Mouse (Mus musculus): ENCODE measurements around the gene 2610528A11Rik.
A peak's percentile ranks its signal among the peaks of the same experiment; 100 is the strongest.
"Not testable (repeated sequence)": the region's sequence is repeated elsewhere in the genome, so short reads cannot be mapped to it uniquely, and the experiment has no call there.

2610528A11Rik gene

DNA sequence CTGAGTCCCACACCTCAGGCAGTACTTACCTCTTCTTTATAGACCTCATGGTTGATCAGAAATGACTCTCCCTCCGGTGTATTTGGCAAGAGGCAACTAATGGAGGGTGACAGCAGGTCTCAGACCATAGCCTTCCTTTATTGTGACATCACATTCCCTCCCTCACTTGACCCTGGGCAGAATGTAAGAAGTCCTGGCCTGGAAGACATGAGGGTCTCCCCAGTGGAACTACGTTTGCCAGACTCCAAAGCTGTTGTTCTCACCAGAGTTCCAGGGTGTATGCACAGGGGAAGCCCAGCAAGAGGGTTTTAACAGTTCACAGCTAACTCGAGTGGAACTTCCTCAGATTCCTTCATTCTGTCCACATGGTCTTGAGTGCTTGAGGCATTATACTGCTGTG is at the start of gene 2610528A11Rik:
2610528A11Rik (minus strand) TSS at position 101 of the 400 bp plus-strand sequence.
- no peak for DNase-seq (ENCODE audit: low read depth)

DNA sequence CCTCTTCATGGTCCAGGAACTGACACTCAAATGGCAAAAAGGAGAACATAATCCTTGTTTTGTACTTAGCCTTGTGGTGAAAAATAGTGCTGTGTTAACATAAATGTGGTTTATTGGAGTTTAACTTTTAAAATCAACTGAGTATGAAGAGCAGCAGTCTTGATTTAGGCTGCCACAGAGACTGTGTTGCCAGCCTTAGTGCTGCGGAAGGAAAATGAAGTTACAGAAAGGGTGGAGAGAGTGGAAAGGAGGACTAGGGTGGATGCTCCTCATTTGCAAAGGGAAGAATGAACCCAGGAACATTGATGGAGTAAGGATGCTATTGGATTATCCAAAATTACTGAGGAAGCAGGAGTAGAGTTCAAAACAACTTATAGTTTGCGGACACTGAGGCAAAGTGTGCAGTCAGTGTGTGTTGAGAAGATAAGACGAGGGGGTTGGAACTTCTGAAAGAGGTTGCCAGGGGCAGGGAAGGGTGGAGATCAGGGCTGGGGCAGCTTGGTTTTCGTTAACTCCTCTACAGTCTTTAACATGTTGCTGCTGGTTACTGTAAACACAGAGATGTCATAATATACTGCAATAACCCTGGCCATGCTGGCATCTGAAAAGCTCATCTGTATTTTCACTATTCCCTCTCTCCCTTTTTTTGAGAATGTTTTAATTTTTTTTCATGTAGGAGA is 49.6 kb upstream of the 2610528A11Rik start:
- DNase-seq (ENCODE audit: low read depth) = peak; percentile 62

DNA sequence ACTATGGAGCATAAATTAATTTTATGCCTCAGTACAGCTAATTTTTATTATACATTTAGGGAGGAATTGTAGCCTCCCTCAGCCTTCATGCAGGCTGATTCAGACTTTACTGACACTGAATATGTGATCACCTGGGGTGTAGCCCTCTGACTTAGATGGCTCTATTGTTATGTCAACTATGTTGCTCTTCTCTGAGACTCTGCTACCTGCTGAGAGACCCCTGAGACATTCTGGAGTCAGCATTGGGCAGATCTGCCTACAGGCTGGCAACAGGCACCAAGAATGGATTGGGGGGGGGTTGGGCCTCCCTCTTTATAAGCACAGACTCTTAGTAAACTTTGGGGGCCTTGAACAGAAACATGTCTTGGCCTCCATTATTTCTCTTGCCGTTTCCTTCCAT is 40.6 kb upstream of the 2610528A11Rik start:
- DNase-seq (ENCODE audit: low read depth) = no peak

DNA sequence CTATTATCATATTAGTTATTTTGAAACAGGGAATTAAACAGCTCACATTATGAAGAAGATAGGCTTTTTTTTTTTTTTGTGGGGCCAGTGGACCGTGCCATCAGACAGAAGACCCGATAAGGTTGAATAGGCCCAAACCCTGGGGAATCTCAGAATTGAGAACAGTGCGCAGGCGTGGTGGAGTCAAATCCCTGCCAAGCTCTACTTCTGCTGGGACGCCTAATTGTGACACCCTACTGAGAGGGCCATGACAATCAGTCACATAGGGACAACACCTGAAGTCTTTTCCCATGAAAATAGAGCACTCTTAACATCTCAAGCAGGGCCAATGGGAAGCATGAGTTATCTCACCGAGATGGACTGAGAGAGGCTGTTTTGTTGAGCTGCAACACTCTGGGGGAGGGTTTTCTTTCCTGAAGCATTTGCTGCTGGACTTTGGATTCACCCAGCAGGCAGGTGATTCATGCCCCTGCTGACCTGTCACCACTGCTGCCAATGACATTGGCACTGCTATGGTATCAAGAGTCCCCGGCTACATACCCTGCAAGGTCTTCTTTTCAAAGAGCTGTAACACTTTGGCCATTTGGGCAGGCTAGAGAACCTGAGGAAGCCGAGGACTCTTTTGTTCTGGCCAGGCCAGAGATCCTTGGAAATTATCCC is 25.4 kb upstream of the 2610528A11Rik start:
- DNase-seq (ENCODE audit: low read depth) = no peak

DNA sequence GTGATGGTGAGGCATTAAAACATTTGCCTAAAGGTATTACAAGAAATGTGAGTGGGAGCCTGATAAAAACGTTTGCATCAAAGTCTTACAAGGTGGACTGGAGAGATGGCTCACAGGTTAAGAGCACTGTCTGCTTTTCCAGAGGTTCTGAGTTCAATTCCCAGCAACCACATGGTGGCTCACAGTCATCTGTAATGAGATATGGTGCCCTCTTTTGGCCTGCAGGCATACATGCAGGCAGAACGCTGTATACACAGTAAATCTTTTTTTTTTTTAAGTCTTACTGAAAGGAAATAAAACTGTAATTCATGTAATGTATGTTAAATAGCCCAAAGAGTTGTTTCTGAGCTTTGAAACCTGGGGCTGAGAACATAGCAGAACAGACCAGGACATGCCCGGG is 23.8 kb upstream of the 2610528A11Rik start:
- DNase-seq (ENCODE audit: low read depth) = not testable (repeated sequence)

DNA sequence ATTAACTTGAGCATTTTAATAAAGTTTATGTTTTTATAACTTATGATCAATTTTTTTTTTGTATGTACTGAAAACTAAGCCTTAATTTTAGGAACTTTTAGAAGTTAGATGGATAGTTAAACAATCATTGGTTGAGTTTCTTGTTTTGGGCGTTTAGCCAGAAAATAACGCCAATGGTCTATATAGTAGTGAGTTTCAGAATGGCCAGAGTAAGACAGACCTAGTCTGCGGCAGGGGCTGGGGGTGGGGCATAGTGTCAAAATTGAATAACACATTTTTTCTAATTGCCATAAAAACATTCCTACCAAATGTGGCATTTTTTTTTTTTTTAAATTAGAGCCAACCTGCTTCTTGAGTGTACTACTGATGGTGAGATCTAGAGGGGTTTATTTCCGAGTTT is 22.3 kb upstream of the 2610528A11Rik start:
- DNase-seq (ENCODE audit: low read depth) = no peak

DNA sequence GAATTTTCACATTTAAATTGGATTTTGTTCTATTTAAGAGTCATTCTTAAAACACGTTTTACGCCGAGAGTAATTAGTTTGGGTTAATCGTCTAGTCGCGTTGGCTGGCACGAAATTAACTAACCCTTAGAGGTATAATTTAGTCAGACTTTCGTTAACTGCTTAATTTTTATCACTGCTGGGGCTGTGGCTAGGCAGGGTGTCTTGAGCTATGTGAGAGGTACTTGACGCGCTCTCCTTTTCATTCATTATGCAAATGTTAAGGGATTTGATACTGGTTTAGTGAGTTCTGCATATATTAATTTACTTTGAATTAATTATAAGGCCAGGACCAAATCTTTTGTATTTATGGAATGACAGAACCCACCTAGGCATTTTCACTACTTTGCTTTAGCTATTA is 21.8 kb upstream of the 2610528A11Rik start:
- peak; percentile 17 for DNase-seq (ENCODE audit: low read depth)

DNA sequence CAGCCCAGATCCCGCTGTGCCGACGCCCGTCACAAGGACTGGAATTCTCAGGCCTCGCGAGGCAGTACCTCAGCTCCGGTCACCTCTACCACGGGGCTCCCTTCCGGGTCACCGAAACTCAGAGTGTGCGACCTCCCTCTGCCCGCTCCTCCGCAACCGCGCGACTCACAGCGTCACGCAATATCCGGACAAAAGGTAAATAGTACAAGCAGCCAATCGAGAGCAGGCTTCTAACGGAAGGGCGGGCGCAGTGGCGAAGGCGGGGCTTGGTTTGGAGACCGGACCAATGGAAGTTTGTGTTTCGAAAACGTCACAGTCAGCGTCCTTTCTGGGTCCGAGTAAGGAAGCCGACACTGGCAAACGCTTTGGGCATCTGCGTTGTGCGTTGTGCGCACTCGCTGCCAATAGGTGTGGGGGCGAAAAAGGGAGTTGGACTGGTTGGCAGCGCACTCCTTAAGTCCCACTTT is 21.3 kb upstream of the 2610528A11Rik start, which contains the start of gene Ghitm:
Ghitm (minus strand) TSS at position 146 of the 467 bp plus-strand sequence.
- DNase-seq (ENCODE audit: low read depth) = peak; percentile 96

DNA sequence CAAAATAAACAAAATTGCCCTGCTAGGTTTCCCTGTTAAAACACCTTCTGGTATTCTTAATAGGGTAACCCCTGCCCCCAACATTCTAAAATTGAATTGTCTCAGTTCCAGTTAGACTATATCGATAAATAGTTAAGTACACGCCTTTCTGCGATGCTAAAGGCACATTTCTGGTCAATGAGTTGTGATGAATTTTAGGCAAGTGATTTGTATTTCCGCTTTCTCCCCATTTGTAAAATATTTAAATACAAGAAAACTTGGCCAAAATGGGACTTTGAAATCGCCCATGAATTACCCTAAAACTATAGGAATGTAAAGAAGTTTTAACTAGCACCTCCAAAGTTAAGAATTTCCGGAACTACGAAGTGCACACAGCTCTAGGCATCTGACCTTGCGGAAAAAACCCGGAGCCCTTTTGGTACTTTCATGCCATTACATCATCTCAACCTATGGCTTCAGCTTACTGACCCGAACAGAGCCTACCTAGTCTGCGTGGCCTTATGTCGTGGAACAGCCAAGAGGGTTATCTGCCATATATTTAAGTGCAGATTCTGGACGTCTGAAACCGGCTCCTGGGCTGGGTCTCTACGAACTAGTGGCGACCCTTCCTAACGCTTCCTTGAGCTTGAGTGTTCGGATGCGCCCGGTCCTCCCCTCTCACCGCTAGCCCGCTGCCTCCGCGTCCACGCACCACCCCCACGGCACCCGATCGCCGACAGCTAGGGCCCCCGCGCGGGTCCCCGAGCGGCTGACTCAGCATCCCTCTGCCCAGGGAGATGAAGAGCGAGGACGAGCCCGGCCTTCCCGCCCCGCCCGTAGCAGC is 20.7 kb upstream of the 2610528A11Rik start:
- peak; percentile 30 for DNase-seq (ENCODE audit: low read depth)

DNA sequence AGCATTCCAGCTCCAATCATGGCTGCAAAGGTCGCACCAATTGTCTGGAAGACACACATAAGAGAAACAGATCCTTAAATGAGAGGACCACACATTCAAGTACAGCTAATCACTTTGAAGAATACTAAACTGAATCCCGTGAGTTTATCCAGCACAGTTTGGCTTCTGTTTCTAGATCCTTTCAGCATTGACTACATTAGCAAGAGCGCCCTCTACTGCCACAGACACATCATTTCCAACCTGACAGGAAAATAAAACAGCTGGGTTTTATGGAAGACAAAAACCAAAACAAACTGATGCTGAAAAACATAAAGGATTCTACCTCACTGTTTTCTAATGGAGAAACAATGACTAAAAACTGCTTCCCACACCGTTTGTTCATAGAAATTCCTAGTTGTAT is 13.8 kb upstream of the 2610528A11Rik start:
- DNase-seq (ENCODE audit: low read depth) = peak; percentile 41

DNA sequence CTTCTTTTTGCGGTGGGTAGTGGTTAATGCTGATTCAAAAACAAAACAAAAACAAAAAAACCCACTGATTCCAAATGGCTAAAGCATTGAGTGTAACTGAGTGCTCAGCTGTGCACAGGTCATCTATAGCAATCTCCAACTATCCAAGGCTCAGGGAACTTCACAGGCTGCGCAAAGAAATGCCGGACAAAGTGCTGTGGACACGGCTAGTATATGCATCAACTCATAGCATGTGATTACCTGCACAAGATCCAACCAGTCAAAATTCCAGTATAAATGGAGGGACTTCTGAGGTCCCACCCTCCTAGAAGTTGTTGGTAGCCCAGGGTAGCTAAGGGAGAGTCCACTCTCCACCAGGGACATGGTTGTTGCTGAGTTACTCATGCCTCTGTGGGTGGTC is 5.4 kb upstream of the 2610528A11Rik start:
- DNase-seq (ENCODE audit: low read depth) = no peak

DNA sequence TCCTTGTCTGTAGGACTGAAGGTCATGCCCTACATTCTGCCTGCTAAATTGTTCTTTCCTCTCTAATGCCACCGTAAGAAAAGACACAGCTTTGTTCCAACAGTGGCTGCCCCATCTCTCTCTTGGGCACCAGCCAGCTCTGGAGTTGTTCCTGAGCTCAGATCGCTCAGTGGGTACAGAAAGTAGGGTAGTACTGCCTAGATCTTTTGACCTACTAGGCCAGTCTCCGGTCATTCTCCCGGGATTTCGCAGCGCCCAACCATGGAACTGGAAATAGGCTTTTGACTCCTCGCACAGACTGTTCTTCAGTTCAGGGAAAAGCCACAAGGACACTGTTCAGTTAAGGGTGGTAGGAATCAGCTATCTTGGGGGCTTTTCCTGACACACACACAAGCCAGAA is 891 bp downstream of the 2610528A11Rik start:
- no peak for DNase-seq (ENCODE audit: low read depth)

DNA sequence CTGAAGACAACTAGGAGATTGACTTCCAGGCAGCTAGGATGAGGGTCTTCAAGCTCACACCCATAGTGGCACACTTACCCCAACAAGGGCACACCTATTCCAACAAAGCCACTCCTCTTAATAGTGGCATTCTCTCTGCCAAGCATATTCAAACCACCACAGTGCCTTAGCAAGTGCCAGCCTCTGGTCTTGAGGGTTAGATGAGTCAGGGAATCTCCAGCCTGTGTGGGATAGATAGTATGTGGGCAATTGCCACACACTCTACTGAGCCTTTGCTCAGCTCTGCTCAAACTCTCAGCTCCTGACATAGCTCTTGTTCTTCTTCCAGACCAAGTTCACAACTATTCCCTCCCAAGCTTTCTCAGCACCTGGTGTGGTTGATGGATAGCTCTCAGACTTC is 2.5 kb downstream of the 2610528A11Rik start:
- DNase-seq (ENCODE audit: low read depth) = no peak

DNA sequence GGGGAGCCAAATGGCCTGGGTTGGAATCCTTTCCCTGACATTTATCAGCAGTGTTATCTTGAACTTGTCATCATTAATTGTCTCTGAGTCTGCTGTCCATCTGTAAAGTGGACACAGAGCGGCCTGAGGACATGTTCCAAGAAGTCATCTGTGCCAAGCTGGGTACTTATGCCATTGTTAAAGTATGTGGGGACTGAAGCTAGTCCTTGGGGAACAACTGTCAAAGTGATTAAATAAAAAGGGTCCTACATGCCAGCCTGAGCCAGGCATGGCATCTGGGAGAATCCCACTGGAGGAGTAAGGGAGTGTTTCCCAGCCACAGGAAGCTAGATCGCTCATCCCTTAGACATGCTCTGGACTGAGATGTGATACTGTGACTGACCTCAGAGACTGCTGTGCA is 3.4 kb downstream of the 2610528A11Rik start:
- DNase-seq (ENCODE audit: low read depth) = no peak

DNA sequence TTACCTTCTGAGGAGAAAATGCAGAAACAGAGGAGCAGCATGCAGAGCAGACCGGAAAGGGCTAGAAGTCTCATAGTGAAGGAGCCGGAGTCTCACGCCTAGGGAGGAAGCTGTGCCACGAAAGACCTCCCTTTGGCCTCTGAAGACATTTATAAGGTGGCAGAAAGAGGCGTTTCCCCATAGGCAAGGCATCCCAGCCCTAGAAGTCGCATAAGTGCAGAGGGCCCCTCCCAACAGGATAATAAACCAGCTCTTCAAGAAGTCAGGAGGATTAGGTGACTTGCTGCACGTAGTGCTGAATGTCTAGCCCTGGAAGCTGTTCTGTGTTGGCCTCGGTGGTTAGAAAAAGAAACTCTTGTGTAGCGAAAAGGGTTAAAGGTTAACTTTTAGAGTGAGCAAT is 3.8 kb downstream of the 2610528A11Rik start:
- DNase-seq (ENCODE audit: low read depth) = no peak

DNA sequence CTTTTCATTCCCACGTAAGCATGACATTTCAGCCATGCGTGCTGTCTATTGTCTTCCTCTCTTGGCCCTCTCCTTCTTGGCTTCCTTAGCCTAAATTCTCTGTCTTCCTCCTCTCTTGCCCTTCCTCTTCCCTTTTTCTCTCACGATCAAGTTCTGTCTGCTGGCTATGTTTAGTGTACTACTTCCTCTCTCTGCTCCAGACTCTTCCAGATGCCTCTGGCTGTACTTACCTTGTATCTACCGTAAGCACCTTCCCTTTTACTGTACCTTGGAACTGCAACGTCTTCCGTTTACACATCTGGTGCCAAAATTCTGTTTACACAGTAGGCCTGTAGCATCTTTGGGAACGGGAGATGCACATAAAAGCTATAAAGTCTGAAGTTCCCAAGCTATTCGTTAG is 4.4 kb downstream of the 2610528A11Rik start:
- no peak for DNase-seq (ENCODE audit: low read depth)

DNA sequence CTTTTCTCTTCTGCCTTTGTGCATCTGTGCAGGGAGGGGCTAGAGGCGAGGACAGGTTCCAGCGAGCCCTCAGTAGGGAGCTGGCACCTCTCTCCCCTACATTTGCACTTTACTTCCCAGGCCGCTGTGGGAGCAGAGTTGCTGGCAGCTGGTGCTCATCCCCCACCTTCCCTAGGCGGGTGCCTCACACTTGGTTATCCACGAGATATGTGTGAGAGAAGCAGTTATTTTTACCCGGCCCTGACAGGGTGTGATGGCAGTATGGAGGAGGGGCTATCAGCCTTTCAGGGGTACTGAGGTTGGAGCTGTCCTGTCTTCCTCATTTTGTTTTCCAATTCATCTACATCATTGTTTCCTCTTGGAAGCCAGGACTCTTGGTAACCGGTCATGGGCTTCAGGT is 8.0 kb downstream of the 2610528A11Rik start:
- no peak for DNase-seq (ENCODE audit: low read depth)

DNA sequence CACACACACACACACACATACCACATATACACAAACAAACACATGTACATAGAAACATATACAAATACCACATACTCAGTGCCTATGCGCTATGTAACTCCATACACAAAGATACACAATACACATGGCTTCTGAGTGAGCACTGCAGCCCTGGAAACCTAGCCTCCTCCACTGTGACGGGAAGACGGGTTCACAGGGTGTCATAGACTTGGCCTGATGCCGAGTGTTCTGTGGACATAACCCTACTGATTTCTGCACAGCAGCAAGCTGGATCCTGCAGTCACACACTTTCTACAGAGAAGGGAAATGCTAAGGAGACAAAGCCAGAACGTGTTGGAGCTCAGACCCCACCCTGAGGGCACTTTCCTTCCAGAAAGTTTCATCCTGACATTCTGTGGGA is 9.1 kb downstream of the 2610528A11Rik start:
- DNase-seq (ENCODE audit: low read depth) = no peak

DNA sequence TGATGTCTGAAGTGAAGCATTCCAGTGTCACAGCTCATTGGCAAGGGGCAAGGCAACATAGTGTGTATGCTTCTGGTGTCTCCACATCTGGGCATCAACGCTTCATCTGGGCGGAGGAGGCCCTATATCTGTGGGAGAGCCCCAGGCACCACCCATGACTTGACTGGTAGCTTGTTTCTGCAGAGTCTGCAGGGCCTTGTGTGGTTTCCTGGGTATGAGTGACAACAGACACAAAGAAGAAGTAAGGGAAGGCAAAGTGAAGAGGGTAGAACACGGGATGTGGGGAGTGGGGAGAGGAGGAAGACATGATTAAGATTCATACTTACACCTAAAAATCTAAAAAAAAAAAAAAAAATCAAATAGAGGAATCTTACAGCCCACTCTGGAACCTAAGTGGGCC is 11.3 kb downstream of the 2610528A11Rik start:
- DNase-seq (ENCODE audit: low read depth) = no peak

DNA sequence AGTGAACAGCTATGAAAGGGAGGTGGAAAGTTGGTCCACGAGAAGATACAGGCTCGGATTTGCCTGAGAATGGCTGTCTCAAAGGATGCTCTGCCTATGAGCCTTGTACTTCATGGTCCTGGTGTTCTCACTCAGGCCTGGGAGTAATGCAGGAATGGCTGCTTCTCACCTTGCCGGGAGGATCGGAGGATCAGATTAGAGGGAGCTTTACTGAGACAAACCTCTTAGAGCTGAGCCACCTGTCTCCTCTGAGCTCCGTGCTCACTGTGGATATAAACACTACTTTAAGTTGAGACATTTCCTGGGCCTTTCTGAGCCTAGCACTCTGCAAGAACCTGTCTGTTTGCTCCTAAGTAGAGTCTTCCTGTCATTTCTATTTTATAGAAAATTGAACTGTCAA is 12.3 kb downstream of the 2610528A11Rik start:
- no peak for DNase-seq (ENCODE audit: low read depth)

DNA sequence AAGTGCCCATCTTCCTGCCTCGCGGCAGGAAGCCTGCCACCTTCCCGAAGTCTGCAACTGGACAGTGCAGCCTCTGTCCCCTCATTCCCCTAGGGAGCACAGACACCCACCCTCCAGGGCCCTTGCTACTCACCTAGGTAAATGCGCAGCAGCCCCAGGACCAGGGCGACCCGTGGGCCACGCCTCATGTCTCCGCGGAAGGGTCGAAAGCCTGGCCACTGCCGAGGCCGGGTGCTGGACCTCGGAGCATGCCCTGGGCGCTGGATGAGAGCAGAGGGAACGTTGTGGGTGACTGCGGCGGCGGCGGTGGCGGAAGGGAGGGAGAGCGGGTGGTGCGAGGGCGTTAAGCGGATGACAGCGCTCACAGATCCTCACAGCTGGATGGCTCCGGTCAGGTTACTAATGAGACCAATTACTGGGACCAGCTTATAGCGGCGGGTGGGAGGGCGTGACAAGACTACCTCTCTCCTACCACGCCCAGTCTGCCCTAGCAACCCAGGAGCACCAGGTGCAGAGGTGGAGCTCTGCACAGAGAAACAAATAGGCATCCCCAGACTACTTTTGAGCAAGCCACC is 15.8 kb downstream of the 2610528A11Rik start, which contains the start of gene Cdhr1:
Cdhr1 (minus strand) TSS at position 392 of the 575 bp plus-strand sequence.
- no peak for DNase-seq (ENCODE audit: low read depth)

DNA sequence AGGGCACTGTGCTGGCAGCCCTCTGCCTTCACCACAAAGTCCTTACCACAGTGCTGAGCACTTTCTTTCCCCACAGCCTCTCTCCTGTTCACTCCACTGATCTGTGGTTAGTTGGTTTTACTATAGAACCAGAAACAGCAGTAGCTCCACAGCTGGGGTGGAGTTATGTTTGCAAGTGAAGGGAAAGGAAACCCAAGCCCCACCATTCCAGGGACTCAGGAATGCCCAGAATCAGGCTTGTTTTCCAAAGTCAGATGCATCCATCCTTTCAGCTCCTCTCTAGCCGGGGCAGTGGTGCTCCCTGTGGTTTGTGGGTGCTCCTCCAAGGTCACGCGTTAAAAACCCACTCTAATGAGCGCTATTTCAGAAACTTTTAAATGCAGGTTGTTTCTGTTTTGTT is 18.3 kb downstream of the 2610528A11Rik start:
- no peak for DNase-seq (ENCODE audit: low read depth)

All from c-Kit-positive CD71-positive TER-119-negative erythroid progenitor cells, embryonic 14.5 days (primary cell).